ENCODE assay signal across 7 mouse cellular contexts in the genomic region with DNA sequence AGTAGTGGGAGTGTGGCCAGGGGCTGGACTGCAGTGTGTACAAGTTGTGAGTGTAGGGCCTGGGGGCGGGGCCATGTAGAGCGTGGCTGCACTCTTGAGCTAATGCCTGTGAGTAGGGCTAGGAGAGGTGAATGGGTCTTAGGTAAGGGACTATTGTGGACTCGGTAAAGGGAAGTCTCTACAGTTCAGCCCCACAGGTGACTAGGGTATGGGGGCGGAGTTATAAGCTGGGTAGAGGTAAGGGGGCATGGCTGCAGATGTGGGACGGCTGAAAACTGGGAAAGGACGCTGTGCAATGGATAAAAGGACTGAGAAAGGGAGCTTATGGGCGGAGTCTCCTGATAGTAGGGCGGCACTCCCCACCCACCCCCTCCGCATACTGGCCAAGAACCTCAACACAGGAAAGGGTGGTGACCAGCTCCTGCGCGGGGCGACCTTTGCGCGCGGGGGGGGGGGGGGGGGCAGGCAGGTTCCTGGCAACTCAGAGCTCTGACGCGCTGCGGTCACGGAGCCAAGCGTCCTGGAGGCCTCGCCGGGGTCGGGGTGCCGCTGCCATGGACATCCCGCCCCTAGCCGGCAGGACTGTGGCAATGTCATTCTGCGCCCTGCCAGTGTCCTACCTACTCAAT. TPM values are rescaled to one million over a fixed set of nuclear protein-coding genes. Genes with fewer than 3 reads are reported as not detected.
DNase-seq lines count a peak whose midpoint lies in the region; ATAC-seq lines count a peak whose summit lies in the region.

A gene (plus strand): TSS at position 484 of the 629 bp plus-strand sequence.

- H3K4me1 ChIP-seq in embryonic facial prominence, embryonic 14.5 days (ENCODE audit: control insufficient read depth, insufficient read depth, low read length) = no peaks in the 10 kb centered on the region

- H3K36me3 ChIP-seq in embryonic facial prominence, embryonic 14.5 days (ENCODE audit: control insufficient read depth, insufficient read depth, low read length) = peaks cover 42% of the 10 kb centered on the region

- peak within 1 kb of the TSS; percentile 19 for H3K4me3 ChIP-seq in embryonic facial prominence, embryonic 14.5 days (ENCODE audit: low read depth, low read length)

- H3K4me2 ChIP-seq in embryonic facial prominence, embryonic 14.5 days (ENCODE audit: low read depth, low read length) = peak within 1 kb of the TSS; percentile 49

- WGBS in embryonic facial prominence, embryonic 14.5 days = 16% methylated on average over 21 of the region's 27 CpGs

- peak; percentile 71 for DNase-seq in adrenal gland, postnatal 14 days
- DNase-seq in embryonic facial prominence, embryonic 14.5 days (ENCODE audit: low spot score) = no peak
- peak; percentile 51 to 60 for DNase-seq in heart, postnatal 10 days
- DNase-seq in kidney, postnatal 14 days = peak; percentile 73
- DNase-seq in lung, postnatal 36 days = peak; percentile 60
- DNase-seq in testis, postnatal 10 days (ENCODE audit: low spot score) = peak; percentile 69
- no peak for DNase-seq in thymus, postnatal 0 days (ENCODE audit: low spot score)

- intact Hi-C loops in heart, postnatal 10 days (cut with DNase I) = no loop called here

- no peaks in the 10 kb centered on the region for H3K9me3 ChIP-seq in embryonic facial prominence, embryonic 14.5 days (ENCODE audit: control insufficient read depth, low read length)

- peak within 1 kb of the TSS; percentile 25; the same call in 1 of the 2 replicates for H3K9ac ChIP-seq in embryonic facial prominence, embryonic 14.5 days (ENCODE audit: low read depth, low read length)

- peak; percentile 53 for ATAC-seq in embryonic facial prominence, embryonic 14.5 days (ENCODE audit: low read depth)

- H3K27me3 ChIP-seq in embryonic facial prominence, embryonic 14.5 days (replicated peaks; ENCODE audit: control insufficient read depth, insufficient read depth, low read length) = no peaks in the 10 kb centered on the region

- no peak within 1 kb of the TSS for H3K27ac ChIP-seq in embryonic facial prominence, embryonic 14.5 days (replicated peaks; ENCODE audit: low read depth, low read length)

RNA-seq across cellular contexts. Expression of the gene that starts here (rescaled TPM):
- 0.98 and 4.2 TPM in 2 replicates for total RNA-seq in adrenal gland, postnatal 14 days (2021)
- 0.47 and 1.1 TPM in 2 replicates for polyA plus RNA-seq in embryonic facial prominence, embryonic 14.5 days (2014; fragmentation: Nextera tagmentation; extraction: Ambion mirVana)
- under 1 TPM; 0.77 to 0.94 TPM for total RNA-seq in heart, postnatal 10 days (2021)
- polyA plus RNA-seq in thymus, postnatal 0 days (2015; fragmentation: Nextera tagmentation; extraction: Ambion mirVana) = 0.43 and 0.62 TPM in 2 replicates

Comparison
In these comparisons a context has a peak if more than half of its experiments do, and no peak if none do; other contexts are left out.
1. Peak in DNase-seq in heart, postnatal 10 days; RNA of the gene not detected or under 1 TPM.
2. DNase-seq: peak in adrenal gland, postnatal 14 days (single experiment), kidney, postnatal 14 days (single experiment), lung, postnatal 36 days (single experiment) and testis, postnatal 10 days (single experiment); none in embryonic facial prominence, embryonic 14.5 days (single experiment) and thymus, postnatal 0 days (single experiment).